In the genomic region with DNA sequence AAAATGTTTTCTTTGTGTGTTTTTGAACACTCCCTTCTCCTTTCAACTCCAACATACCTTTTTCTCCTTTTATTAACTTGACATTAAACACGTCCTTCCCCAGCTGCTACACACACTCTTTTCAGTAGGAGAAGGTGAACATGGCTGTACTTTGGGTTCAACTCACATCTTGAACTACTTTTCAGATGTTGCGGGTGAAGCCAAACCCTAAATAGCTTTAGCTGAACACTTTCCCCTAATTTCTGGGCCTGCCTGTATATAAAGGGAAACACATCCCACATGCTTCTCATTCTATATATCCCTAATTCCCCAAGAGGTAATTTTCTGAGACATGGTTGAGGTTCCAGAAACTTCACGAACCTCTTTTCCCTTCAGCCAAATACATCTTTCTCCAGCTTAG, we compare ENCODE assay signal across 25 mouse cellular contexts.
"Had no signal": no experiment of that assay in that cellular context is flagged by ENCODE, and none has a peak within 500 bp of the region (broad histone marks: within the 10 kb centered on the region; RNA-seq: fewer than 3 reads in every experiment).

No protein-coding gene starts in this region.

- ATAC-seq: hindbrain, postnatal 0 days; intestine, embryonic 16.5 days; liver, embryonic 12.5 days had no signal

- H3K4me2 ChIP-seq: heart, embryonic 11.5 days; heart, embryonic 13.5 days; heart, embryonic 15.5 days; hindbrain, embryonic 13.5 days; hindbrain, embryonic 15.5 days; kidney, embryonic 15.5 days; limb, embryonic 15.5 days; liver, embryonic 12.5 days had no signal

- H3K4me3 ChIP-seq: heart, adult 2 months; heart, embryonic 13.5 days; heart, embryonic 15.5 days; hindbrain, embryonic 13.5 days; hindbrain, embryonic 15.5 days; kidney, embryonic 15.5 days; layer of hippocampus, adult 2 months; limb, embryonic 15.5 days; liver, embryonic 12.5 days had no signal

- H3K9me3 ChIP-seq: heart, embryonic 13.5 days; heart, embryonic 15.5 days; hindbrain, embryonic 13.5 days; hindbrain, embryonic 15.5 days; kidney, embryonic 15.5 days; limb, embryonic 15.5 days; liver, embryonic 12.5 days had no signal

- H3K4me1 ChIP-seq: heart, embryonic 13.5 days; heart, embryonic 15.5 days; hindbrain, embryonic 13.5 days; hindbrain, embryonic 15.5 days; liver, embryonic 12.5 days had no signal

- H3K27ac ChIP-seq: heart, adult 2 months; heart, embryonic 13.5 days; hindbrain, embryonic 13.5 days; hindbrain, embryonic 15.5 days; hindbrain, postnatal 0 days; kidney, postnatal 0 days; layer of hippocampus, adult 2 months; limb, embryonic 15.5 days; liver, embryonic 12.5 days; liver, embryonic 14.5 days had no signal

- DNase-seq: gastrocnemius, postnatal 14 days; gastrocnemius, postnatal 36 days; heart, adult 2 months; heart, postnatal 14 days; heart, postnatal 36 days; kidney, adult 11 months; kidney, adult 2 months; kidney, adult 9 months; kidney, postnatal 14 days; kidney, postnatal 36 days; layer of hippocampus, postnatal 36 days; left cerebral cortex, postnatal 4 days had no signal

- H3K36me3 ChIP-seq: heart, embryonic 13.5 days; heart, embryonic 15.5 days; hindbrain, embryonic 13.5 days; hindbrain, embryonic 15.5 days; kidney, embryonic 15.5 days; limb, embryonic 15.5 days; liver, embryonic 12.5 days had no signal

- H3K27me3 ChIP-seq: heart, embryonic 13.5 days; heart, embryonic 15.5 days; hindbrain, embryonic 13.5 days; hindbrain, embryonic 15.5 days; kidney, embryonic 15.5 days had no signal

- H3K9ac ChIP-seq: heart, embryonic 13.5 days; heart, embryonic 15.5 days; hindbrain, embryonic 13.5 days; hindbrain, embryonic 15.5 days; kidney, embryonic 15.5 days; limb, embryonic 15.5 days; liver, embryonic 12.5 days; liver, embryonic 14.5 days had no signal
